Mouse (Mus musculus) gastrocnemius, adult 8-10 months (tissue): ENCODE data around the gene Ube2c. TPM values are rescaled to one million over a fixed set of nuclear protein-coding genes. Genes with fewer than 3 reads are reported as not detected.

ENCODE experiments used
- DNase-seq, 2 experiments: peaks; one replicate each; pipeline ENCODE4 v3.0.0; 2022; ENCODE audit warnings: low spot score in 2 of 2
- total RNA-seq, 4 experiments: library from RNA; stranded (reverse); gene quantifications; 2 replicates each; pipeline ENCODE4 v1.2.4; 2022

Gene Ube2c
- total RNA-seq, 4 experiments from 2014 or later, result 0.29 to 0.38 (median 0.38) TPM; not detected in 1

DNA sequence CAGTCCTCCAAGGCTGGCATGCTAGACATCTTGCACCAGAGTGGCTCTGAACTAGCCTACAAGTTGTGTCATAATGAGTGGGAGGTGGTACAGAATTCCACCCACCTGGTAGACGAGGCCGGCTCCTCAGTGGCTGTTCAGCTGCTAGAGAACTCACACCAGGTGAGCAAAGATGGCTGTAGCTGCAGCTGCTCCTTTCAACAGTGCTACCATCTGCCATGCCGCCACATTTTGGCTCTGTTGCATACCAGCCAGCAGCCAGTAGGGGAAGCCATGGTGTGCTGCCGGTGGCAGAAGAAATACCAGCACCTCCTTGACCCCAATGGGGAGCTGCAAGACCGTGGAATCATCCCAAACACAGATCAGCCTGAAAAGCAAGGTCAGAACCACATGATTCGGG is 51.4 kb downstream of the Ube2c start:
- no peak for DNase-seq

DNA sequence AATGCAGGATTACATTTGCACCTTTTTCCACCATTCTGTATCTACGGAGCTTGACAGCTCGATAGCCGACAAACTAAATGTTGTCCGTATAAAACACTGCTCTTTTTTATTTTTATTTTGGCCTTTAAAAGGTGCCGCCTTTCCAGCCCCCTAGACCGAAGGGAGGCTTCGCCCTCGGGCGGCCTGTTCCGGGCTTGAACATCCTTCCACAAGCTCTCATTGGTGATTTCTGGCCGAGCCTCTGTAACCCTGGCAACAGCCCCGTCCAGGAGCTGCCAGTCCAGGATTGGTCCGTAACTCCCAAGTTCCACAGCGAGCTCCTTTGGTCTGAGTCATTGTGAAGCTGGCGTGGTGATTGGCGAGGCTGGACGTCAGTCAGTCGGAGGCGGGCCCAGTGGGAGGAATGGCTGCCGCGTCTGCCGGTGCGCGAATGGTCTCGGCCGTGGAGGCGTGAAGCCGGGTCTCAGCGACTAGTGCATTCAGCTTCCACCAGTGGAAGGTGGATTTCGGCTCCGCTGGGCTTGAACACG is 53.0 kb downstream of the Ube2c start, which contains the start of gene Zswim1:
Gene Zswim1, plus strand, starts transcription at position 51 of the 530 bp plus-strand sequence.
- peak; percentile 98 to 99 for DNase-seq

DNA sequence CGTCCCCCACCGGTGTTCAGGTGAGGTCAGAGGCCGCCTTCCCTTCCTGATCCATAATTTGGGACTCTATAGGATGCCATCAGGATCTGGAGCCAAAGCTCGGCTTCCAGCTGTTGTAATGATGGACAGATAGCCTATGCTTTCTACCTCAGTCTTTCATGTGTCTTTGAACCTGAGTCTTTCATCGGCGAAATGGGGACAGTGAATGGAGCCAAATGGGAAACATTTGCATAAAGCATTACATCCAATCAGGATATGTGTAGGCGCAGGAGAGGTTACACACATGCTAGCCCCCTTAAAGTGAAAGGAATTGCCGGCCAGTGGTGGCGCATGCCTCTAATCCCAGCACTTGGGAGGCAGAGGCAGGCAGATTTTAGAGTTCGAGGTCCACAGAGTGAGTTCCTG is 53.5 kb downstream of the Ube2c start:
- DNase-seq, result no peak

DNA sequence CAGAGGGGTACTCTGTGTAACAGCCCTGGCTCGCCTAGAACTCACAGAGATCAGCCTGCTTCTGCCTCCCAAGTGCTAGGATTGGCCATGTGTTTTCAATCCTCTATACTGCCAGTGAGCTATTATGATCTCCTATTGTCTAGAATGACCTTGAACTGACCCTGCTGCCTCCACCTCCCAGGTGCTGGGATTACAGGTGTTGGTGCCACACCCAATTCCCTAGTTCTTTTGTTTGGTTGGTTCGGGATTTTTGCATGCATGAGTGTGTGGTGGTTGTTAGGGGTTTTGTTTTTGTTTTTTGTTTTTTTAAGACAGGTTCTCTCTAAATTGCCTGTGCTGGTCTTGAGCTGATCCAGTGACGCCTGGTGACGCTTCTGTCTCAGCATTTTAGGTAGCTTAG is 54.3 kb downstream of the Ube2c start:
- DNase-seq, result no peak

DNA sequence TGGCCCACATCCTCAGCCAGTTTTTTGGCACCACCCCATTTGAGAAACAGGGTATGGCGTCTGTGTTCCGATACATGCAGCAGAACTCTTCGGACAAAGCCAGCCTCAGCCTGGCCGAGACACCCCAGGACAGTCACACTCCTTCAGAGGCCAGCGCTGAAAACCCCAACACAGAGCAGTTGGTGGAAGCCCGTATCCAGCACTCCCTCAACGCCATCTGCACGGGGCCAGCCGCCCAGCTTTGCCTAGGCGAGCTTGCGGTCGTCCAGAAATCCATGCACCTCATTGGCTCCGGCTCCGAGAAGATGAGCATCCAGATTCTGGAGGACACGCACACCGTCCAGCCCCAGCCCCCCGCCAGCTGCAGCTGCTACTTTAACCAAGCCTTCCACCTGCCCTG is 55.8 kb downstream of the Ube2c start:
- no peak for DNase-seq

DNA sequence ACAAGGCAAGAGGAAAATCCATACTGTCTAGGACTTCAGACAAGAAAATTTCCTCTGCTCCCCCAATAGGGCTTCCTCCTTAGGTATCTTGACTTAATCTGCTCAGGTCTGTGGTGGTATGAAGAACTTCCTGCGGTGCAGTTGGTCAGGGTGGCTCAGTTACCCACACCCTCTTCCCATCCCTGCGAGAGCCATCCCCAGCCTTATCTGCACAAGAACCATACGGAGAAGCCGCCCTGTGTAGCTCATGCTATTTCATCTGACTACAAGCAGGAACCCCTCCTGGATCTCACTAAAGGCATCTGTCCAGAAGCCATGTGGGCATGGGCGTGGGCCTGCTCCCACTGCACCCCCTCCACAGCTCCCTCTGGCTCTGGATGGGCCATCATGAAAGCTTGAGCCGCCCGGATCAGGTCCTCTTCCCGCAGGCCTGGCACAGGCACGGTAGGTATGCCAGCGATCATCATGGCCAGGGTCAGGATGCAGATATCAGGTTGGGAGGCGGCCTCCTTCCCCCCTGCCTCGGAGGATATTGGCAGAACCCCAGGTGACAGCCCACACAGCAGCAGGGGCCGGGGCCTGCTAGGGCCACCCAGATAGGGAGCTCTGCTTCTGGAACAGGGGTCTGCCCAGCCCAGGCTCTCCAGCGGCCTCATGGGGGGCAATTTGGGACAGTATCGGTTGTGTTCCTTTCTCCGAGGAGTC is 57.6 kb downstream of the Ube2c start:
- no peak for DNase-seq

Other genes starting within 250 kb of the Ube2c start
- gene Wfdc2, start 207.5 kb upstream of the Ube2c start, total RNA-seq, result not detected
- gene Spint3, start 196.4 kb upstream of the Ube2c start, total RNA-seq, result not detected
- not detected for gene Wfdc6a, start 184.5 kb upstream of the Ube2c start, total RNA-seq
- gene Eppin, start 176.3 kb upstream of the Ube2c start, total RNA-seq, result not detected
- not detected for gene Wfdc6b, start 156.4 kb upstream of the Ube2c start, total RNA-seq
- gene Wfdc8, start 156.3 kb upstream of the Ube2c start, total RNA-seq, result not detected
- gene Wfdc16, start 131.1 kb upstream of the Ube2c start, total RNA-seq, result not detected
- gene Wfdc10, start 113.9 kb upstream of the Ube2c start, total RNA-seq, result not detected
- not detected for gene Wfdc9, start 113.3 kb upstream of the Ube2c start, total RNA-seq
- not detected for gene Wfdc11, start 95.8 kb upstream of the Ube2c start, total RNA-seq
- gene Wfdc13, start 84.8 kb upstream of the Ube2c start, total RNA-seq, result not detected
- not detected for gene Spint4, start 71.4 kb upstream of the Ube2c start, total RNA-seq
- not detected for gene Spint5, start 54.6 kb upstream of the Ube2c start, total RNA-seq
- gene Wfdc3, start 24.0 kb upstream of the Ube2c start, total RNA-seq, result not detected
- gene Dnttip1, start 23.9 kb upstream of the Ube2c start, total RNA-seq, result 10 to 100 TPM; 15.6 to 21.0 (median 17.7) TPM
- over 10,000 TPM; 10,643 to 17,408 (median 13,587) TPM for gene Tnnc2, start 10.1 kb downstream of the Ube2c start, total RNA-seq
- gene Snx21, start 15.9 kb downstream of the Ube2c start, total RNA-seq, result 10 to 100 TPM; 23.5 to 24.8 (median 24.4) TPM
- gene Acot8, start 35.0 kb downstream of the Ube2c start, total RNA-seq, result 10 to 100 TPM in 1 of 4 experiments, 1 to 10 TPM in 3; 8.1 to 10.9 (median 8.4) TPM
- gene Zswim3, start 35.2 kb downstream of the Ube2c start, total RNA-seq, result 1 to 10 TPM in 3 of 4 experiments, under 1 TPM in 1; 0.90 to 1.7 (median 1.2) TPM
- 1 to 10 TPM; 4.7 to 5.3 (median 5.0) TPM for gene Zswim1, start 52.8 kb downstream of the Ube2c start, total RNA-seq
- gene Spata25, start 58.6 kb downstream of the Ube2c start, total RNA-seq, result not detected
- gene Ctsa, start 63.0 kb downstream of the Ube2c start, total RNA-seq, result 10 to 100 TPM; 51.1 to 55.7 (median 52.7) TPM
- 10 to 100 TPM; 39.0 to 44.4 (median 39.5) TPM for gene Neurl2, start 63.6 kb downstream of the Ube2c start, total RNA-seq
- gene Pltp, start 87.8 kb downstream of the Ube2c start, total RNA-seq, result 10 to 100 TPM in 2 of 4 experiments, 1 to 10 TPM in 2; 8.0 to 19.5 (median 11.9) TPM
- 10 to 100 TPM; 24.1 to 31.0 (median 27.2) TPM for gene Pcif1, start 109.4 kb downstream of the Ube2c start, total RNA-seq
- gene Zfp335, start 141.9 kb downstream of the Ube2c start, total RNA-seq, result 10 to 100 TPM in 1 of 4 experiments, 1 to 10 TPM in 3; 7.7 to 10.6 (median 8.1) TPM
- gene Mmp9, start 170.9 kb downstream of the Ube2c start, total RNA-seq, result under 1 TPM; 0.15 to 0.83 (median 0.58) TPM
- gene Slc12a5, start 190.9 kb downstream of the Ube2c start, total RNA-seq, result under 1 TPM; 0.31 to 0.40 (median 0.36) TPM